Mouse (Mus musculus) midbrain, embryonic 16.5 days (tissue): ENCODE data around the gene Bloc1s3. TPM values are rescaled to one million over a fixed set of nuclear protein-coding genes. Genes with fewer than 3 reads are reported as not detected.
A peak's percentile ranks its signal among the peaks of the same experiment; 100 is the strongest.

Experiments
- ATAC-seq: fragments of 200-750 bp; cut with Nextera tagmentation; 2 replicates; pipeline ENCODE4 v1.8.0; 2017; ENCODE audit warnings: moderate TSS enrichment
- H3K27ac ChIP-seq: fragments of 300-500 bp; sonication (generic); 2 replicates; pipeline ENCODE4 v1.5.1; 2014; ENCODE audit warnings: mild to moderate bottlenecking, low read length, mixed read lengths
- H3K27me3 ChIP-seq: fragments of 300-500 bp; sonication (generic); 2 replicates; pipeline ENCODE4 v1.6.1; 2014; ENCODE audit warnings: low read depth, low read length, mixed read lengths; ENCODE audit not compliant: control insufficient read depth, insufficient read depth
- H3K36me3 ChIP-seq: fragments of 300-500 bp; sonication (generic); 2 replicates; pipeline ENCODE4 v1.6.1; 2014; ENCODE audit warnings: mild to moderate bottlenecking, low read length, moderate library complexity, mixed read lengths; ENCODE audit not compliant: control insufficient read depth, insufficient read depth
- H3K4me1 ChIP-seq: fragments of 300-500 bp; sonication (generic); 2 replicates; pipeline ENCODE4 v1.6.1; 2014; ENCODE audit warnings: mild to moderate bottlenecking, low read length, mixed read lengths; ENCODE audit not compliant: control insufficient read depth, insufficient read depth
- H3K4me2 ChIP-seq: fragments of 300-500 bp; sonication (generic); 2 replicates; pipeline ENCODE4 v1.6.1; 2014; ENCODE audit warnings: mild to moderate bottlenecking, low read length, mixed read lengths
- H3K4me3 ChIP-seq: fragments of 300-500 bp; sonication (generic); 2 replicates; pipeline ENCODE4 v1.5.1; 2014; ENCODE audit warnings: low read depth, mild to moderate bottlenecking, low read length, moderate library complexity, mixed read lengths
- H3K9ac ChIP-seq: fragments of 300-500 bp; sonication (generic); 2 replicates; pipeline ENCODE4 v1.6.1; 2014; ENCODE audit warnings: low read depth, low read length, mixed read lengths
- H3K9me3 ChIP-seq: fragments of 300-500 bp; sonication (generic); replicated peaks from 2 replicates; pipeline ENCODE4 v1.6.1; 2014; ENCODE audit warnings: mild to moderate bottlenecking, low read length, mixed read lengths; ENCODE audit not compliant: control insufficient read depth, poor library complexity, severe bottlenecking
- WGBS: fragments of 180-500 bp; shearing (Covaris S2); extraction: QIAGEN DNeasy Blood & Tissue Kit; methylation state at CpG from one replicate; pipeline ENCODE4 v1.1.7; 2014; 5-methylcytosine and 5-hydroxymethylcytosine counted together
- polyA plus RNA-seq: library from polyadenylated mRNA; unstranded; fragments of >200 nt; fragmentation: Nextera tagmentation; extraction: Ambion mirVana; gene quantifications from 2 replicates; pipeline ENCODE4 v1.2.1, GENCODE M21; 2015

The Bloc1s3 gene
- polyA plus RNA-seq, 1 experiment from 2014 or later: 3.9 TPM

GRCm38 (mm10) chr7:19507612-19507981 is 570 bp downstream of the Bloc1s3 start:
- Histone ChIP-seq H3K27me3 (no peaks in the 10 kb centered on the region), H3K4me2 (peak overlapping the region; percentile 72), H3K27ac (peak overlapping the region; percentile 71), H3K9ac (peak overlapping the region; percentile 80), H3K36me3 (no peaks in the 10 kb centered on the region), H3K4me1 (peaks cover 17% of the 10 kb centered on the region), H3K4me3 (peak overlapping the region; percentile 60), H3K9me3 (no peaks in the 10 kb centered on the region)
- no peak for ATAC-seq
- 3% methylated on average over 18 of the region's 18 CpGs for WGBS

GRCm38 (mm10) chr7:19506969-19507611 is 1.1 kb downstream of the Bloc1s3 start:
- H3K4me2 ChIP-seq: peak overlapping the region; percentile 72
- H3K27me3 ChIP-seq: no peaks in the 10 kb centered on the region
- no peaks in the 10 kb centered on the region for H3K36me3 ChIP-seq
- peak overlapping the region; percentile 60 for H3K4me3 ChIP-seq
- under 1% methylated on average over 70 of the region's 71 CpGs for WGBS
- ATAC-seq: no peak; the same call in 1 of the 2 replicates
- H3K9me3 ChIP-seq: no peaks in the 10 kb centered on the region
- H3K27ac ChIP-seq: peak overlapping the region; percentile 71
- peak overlapping the region; percentile 80 for H3K9ac ChIP-seq
- H3K4me1 ChIP-seq: peaks cover 17% of the 10 kb centered on the region

GRCm38 (mm10) chr7:19506326-19506725 is 1.8 kb downstream of the Bloc1s3 start:
- ATAC-seq: no peak
- Histone ChIP-seq H3K27ac (no peak overlapping the region), H3K9me3 (no peaks in the 10 kb centered on the region), H3K4me1 (peaks cover 17% of the 10 kb centered on the region), H3K4me2 (peak overlapping the region; percentile 72), H3K36me3 (no peaks in the 10 kb centered on the region), H3K9ac (peak overlapping the region; percentile 80; the same call in 1 of the 2 replicates), H3K27me3 (no peaks in the 10 kb centered on the region), H3K4me3 (peak overlapping the region; percentile 60)
- WGBS: 22% methylated on average over 6 of the region's 6 CpGs

GRCm38 (mm10) chr7:19503481-19504068 is 4.6 kb downstream of the Bloc1s3 start:
- WGBS: 43% methylated on average over 5 of the region's 5 CpGs
- no peak for ATAC-seq

GRCm38 (mm10) chr7:19501658-19502057 is 6.5 kb downstream of the Bloc1s3 start:
- H3K9me3 ChIP-seq: no peaks in the 10 kb centered on the region
- no peak overlapping the region for H3K27ac ChIP-seq
- no peak overlapping the region for H3K4me3 ChIP-seq
- H3K4me1 ChIP-seq: peaks cover 2% of the 10 kb centered on the region; the same call in 1 of the 2 replicates
- no peak overlapping the region for H3K9ac ChIP-seq
- WGBS: 83% methylated on average over 4 of the region's 4 CpGs
- no peak for ATAC-seq
- no peak overlapping the region for H3K4me2 ChIP-seq
- H3K36me3 ChIP-seq: no peaks in the 10 kb centered on the region
- no peaks in the 10 kb centered on the region for H3K27me3 ChIP-seq

More at GRCm38 (mm10) chr7:19503481-19504068, 4.6 kb downstream of the Bloc1s3 start:
- no peak overlapping the region for H3K27ac ChIP-seq
- H3K9ac ChIP-seq: no peak overlapping the region
- no peak overlapping the region for H3K4me2 ChIP-seq
- no peaks in the 10 kb centered on the region for H3K9me3 ChIP-seq
- H3K4me1 ChIP-seq: peaks cover 9% of the 10 kb centered on the region; the same call in 1 of the 2 replicates
- no peaks in the 10 kb centered on the region for H3K36me3 ChIP-seq
- no peak overlapping the region for H3K4me3 ChIP-seq
- no peaks in the 10 kb centered on the region for H3K27me3 ChIP-seq

GRCm38 (mm10) chr7:19500420-19501363 is 7.5 kb downstream of the Bloc1s3 start:
- Histone ChIP-seq H3K27ac (no peak overlapping the region), H3K9ac (no peak overlapping the region), H3K4me1 (no peaks in the 10 kb centered on the region; the same call in 1 of the 2 replicates), H3K36me3 (no peaks in the 10 kb centered on the region), H3K9me3 (no peaks in the 10 kb centered on the region), H3K4me2 (no peak overlapping the region), H3K27me3 (no peaks in the 10 kb centered on the region), H3K4me3 (no peak overlapping the region)
- no peak for ATAC-seq
- WGBS: 75% methylated on average over 12 of the region's 12 CpGs

GRCm38 (mm10) chr7:19498326-19498725 is 9.8 kb downstream of the Bloc1s3 start:
- Histone ChIP-seq H3K9me3 (no peaks in the 10 kb centered on the region), H3K4me1 (no peaks in the 10 kb centered on the region), H3K27me3 (no peaks in the 10 kb centered on the region), H3K9ac (no peak overlapping the region), H3K4me3 (no peak overlapping the region), H3K27ac (no peak overlapping the region), H3K36me3 (no peaks in the 10 kb centered on the region), H3K4me2 (no peak overlapping the region)
- no peak for ATAC-seq
- 97% methylated on average over 4 of the region's 4 CpGs for WGBS

DNA sequence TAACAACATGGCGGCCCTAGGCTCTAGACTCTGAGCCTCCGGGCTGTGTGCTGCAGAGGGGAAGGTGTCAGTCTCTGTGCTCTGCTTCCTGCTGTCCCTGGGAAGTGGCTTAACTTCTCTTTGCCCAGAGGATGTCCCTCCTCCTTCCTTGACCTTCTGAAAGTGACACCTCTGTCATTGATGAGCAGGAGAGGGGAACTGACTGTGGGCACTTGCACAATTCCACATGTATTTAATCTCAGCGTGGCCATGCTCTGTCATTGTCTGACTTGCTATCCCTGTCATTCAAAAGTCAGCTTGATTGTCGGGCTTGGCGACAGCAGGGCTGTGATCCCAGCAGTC is 12.0 kb downstream of the Bloc1s3 start:
- H3K27me3 ChIP-seq: peaks cover 6% of the 10 kb centered on the region
- ATAC-seq: no peak

More for the DNA sequence above, 12.0 kb downstream of the Bloc1s3 start:
- H3K4me2 ChIP-seq: no peak overlapping the region
- H3K9me3 ChIP-seq: no peaks in the 10 kb centered on the region
- 61% methylated on average over 5 of the region's 5 CpGs for WGBS
- H3K4me1 ChIP-seq: no peaks in the 10 kb centered on the region; the same call in 1 of the 2 replicates
- H3K27ac ChIP-seq: no peak overlapping the region
- H3K4me3 ChIP-seq: no peak overlapping the region
- H3K36me3 ChIP-seq: no peaks in the 10 kb centered on the region
- no peak overlapping the region for H3K9ac ChIP-seq
